Mouse (Mus musculus) heart, postnatal 25 days (tissue): ENCODE measurements around the gene Hist1h4d. TPM values are rescaled to one million over a fixed set of nuclear protein-coding genes. Genes with fewer than 3 reads are reported as not detected.
"Not testable (repeated sequence)": the region's sequence is repeated elsewhere in the genome, so short reads cannot be mapped to it uniquely, and the experiment has no call there.

Experiments used
- DNase-seq: peaks from one replicate; pipeline ENCODE4 v3.0.0; 2022; ENCODE audit warnings: low spot score
- intact Hi-C: fragments of 180-260 bp; cut with DNase I; formaldehyde crosslinking; loops from one replicate; pipeline ENCODE4 v1.15.1; 2025
- total RNA-seq, 2 experiments: library from RNA; stranded (reverse); gene quantifications; 2 replicates each; pipeline ENCODE4 v1.2.3; 2021

Hist1h4d gene
- total RNA-seq, 2 experiments from 2014 or later: 54.4 to 63.1 TPM

DNA sequence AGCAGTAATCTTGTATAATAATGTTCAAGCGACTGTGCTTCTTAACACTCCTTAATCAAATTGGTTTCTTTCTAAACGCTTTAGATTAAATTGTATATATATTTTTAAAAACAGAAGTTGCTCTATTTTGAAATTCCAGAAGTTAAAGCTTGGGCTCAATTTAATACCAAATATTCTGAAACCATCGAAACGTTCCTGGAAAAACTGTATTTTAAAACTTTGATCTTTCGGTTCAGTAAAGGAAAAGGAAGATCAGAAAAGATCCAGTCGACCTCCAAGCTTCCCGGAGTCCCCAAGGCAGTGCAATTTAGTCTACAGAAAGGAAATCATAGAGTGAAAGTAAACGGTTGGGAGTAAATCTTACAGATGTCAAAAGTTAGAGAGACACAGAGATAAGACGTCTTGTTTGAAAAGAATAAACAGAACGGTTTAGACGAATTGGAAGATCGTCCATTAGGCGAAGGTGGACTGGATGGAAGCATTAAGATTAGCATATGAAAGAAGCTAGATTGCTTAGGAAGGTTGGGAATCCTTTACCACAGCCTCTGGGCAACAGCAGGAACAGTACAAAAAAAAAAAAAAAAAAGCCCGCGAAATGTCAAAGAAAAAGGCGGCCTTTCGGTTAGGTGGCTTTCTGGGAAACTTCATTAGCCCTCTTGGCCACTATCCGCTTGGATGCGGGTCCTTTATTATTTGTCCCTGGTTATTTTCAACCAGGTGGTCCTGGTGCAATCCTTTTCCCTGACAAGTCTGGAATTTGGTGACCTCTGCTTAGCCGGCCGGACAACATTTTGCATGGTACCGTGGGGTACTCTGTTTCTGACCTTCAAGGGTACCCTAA, 4.9 kb downstream of the Hist1h4d start:
- intact Hi-C loops: loop anchor here (5.0 kb wide), 2 partner anchors 1544 to 1829 kb away; partner anchors contain the start of genes Hist1h2ag, Hist1h2bj and Hist1h4i
- DNase-seq: no peak

DNA sequence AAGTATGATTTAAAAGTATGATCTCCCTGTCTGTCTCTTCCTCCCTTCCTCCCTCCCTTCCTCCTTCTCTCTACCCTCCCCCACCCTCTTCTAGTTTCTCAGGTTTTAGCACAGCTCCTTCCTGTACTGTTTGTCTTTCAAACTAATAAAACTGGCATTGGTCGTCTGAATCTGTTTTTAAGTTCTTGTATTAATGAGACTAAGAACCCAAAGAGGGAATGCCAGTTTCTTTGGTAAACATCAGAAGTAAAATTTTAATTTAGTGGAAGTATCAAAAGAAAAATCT, 5.5 kb downstream of the Hist1h4d start:
- no peak for DNase-seq
- intact Hi-C loops: loop anchor here (5.0 kb wide), 2 partner anchors 1545 to 1830 kb away; partner anchors contain the start of genes Hist1h2ag, Hist1h2bj and Hist1h4i

DNA sequence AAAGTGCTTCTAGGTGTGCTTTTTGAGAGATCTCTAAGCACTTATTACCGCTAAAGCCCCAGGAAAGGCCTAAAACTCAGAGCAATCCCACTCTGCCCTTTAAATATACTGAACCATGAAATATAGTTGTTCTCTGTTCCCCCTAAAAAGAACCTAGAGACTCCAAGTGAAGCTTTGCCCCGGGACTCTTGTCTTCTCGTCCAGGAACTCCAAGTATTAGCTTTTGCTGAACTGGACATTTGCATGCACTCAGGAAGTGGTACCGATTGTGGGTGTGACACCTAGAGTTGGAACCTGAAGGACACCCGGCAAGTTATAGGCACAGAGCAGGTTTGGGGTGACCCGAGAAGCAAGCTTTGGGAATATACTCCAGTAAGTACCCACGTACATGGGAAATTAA, 9.8 kb downstream of the Hist1h4d start:
- intact Hi-C loops: no loop called here
- DNase-seq: no peak

DNA sequence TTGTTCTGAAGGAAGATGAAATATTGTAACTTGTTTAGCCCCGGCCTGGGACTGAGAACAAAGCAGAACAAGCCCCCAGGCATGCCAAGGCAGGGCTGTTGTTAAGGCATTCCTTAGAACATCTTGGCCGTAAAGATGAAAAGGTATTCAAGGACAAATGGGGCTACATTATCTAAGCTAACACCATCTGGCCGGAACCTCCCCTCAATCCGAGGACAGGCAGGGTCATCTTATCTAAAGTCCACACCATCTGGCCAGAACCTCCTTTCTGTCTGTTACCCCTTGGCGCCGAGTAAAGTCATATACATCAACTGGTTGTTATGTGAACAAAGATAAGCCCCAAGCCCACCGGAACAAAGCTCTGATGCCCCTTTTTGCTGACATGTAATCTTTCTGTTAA, 10.5 kb downstream of the Hist1h4d start:
- intact Hi-C loops, DNase-seq: not testable (repeated sequence)

DNA sequence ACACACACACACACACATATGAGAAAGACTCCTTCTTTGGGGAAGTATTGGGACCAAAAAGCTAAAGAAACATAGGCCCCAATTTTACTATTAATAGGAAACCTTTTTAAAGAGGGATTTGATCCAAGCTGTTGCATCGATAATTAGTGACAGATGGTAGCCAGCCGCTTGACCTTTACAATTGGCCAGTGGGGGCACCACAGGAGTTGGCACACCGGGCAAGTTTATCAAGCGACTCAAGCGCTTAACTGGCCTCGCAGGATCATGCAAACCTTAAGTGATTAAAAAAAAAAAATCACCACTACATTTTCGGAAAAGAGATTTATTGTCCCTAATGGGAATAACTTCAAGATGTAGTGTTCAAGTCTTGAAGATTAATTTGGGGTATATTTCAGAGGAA, 11.2 kb downstream of the Hist1h4d start:
- intact Hi-C loops: no loop called here

DNA sequence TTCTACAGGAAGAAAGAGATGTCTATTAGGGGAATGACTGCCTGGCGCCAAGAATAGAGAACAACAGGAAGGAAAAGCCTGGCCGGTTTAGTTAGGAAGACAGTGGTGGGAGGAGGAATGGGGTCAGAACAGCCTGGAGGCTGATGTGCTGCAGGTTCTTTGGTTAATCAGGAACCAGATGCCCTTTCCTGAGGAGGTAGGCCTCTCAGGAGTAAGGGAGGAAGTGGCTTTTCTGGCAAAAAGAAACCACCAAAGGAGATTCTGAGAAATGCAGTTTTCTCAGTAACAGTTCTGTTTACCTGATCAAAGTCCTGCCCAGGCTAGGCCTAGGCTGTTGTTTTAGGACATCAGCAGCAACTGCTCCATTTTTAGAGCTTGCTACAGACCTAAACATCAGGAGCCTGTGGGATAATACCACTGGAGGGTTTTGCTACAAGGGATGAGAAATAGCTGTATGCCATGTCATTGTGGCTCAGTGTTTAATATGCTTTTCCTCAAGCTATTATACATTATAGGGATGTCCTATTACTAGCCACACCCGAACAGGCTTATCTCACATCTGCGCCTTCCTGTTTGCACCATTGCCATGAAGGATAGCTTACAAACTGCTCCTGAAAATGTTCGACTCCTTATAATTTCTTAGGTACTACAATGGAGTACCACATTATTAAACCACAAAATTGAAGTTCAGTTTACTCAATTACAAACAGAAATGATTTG, 11.8 kb downstream of the Hist1h4d start:
- no peak for DNase-seq
- intact Hi-C loops: no loop called here

More for the DNA sequence above, 11.2 kb downstream of the Hist1h4d start:
- no peak for DNase-seq

DNA sequence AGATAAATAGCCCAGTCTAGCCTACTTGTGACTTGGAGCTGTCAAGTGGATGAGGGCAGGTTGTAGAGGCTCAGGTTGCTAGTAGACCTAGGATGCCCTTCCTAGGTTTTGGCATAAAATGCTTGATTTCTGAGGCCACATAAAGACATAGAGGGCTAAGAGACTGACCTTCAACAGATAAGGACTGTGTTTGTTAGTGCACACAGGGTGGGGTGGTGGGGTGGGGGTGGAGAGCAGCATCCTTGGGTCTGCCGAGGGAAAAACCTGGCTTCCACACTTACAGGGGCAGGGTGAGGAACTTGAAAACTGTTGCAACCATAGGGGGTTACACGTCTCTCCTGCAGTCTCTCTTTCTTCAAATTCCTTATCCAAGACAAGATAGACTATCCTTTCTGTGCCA, 13.8 kb downstream of the Hist1h4d start:
- intact Hi-C loops: loop anchor here (5.0 kb wide), 1 partner anchor 68 kb away; no protein-coding TSS in a partner anchor
- no peak for DNase-seq

DNA sequence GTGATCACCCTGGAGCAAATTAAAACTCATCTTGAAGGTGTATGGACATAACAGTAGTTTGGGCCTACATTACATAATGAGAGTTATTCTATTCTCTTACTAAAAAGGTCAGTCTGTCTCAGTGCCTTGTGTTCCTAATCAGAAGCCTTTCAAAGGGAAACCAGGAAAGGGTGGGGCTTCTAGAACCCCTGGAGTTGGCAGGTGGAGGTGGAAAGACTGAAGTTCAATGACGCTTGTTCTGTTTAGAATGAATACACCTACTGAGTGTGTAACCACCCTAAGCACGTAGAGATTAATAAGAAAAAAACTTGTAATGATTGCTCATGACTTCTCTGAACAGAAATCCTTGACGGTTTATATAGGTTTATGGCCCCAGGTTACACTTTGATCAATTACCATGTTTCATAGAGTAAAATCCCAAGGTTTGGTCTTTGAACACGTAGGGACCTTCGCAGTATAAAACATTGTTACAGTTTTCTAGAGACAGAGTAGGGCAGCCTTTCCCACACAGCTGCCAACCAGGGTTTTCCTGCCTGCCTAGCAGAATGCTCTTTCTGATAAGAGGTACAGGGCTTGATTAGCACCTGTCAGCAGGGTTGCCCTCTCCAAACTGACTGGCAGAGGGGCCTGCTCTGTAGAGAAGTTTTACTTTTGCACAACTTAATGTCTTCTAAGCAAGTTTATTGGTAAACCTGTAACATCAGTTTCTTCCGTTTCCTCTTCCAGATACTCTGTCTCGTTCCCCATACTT, 14.4 kb downstream of the Hist1h4d start:
- no peak for DNase-seq
- intact Hi-C loops: loop anchor here (2.0 to 5.0 kb wide), 2 partner anchors 68 to 171 kb away; no protein-coding TSS in a partner anchor

DNA sequence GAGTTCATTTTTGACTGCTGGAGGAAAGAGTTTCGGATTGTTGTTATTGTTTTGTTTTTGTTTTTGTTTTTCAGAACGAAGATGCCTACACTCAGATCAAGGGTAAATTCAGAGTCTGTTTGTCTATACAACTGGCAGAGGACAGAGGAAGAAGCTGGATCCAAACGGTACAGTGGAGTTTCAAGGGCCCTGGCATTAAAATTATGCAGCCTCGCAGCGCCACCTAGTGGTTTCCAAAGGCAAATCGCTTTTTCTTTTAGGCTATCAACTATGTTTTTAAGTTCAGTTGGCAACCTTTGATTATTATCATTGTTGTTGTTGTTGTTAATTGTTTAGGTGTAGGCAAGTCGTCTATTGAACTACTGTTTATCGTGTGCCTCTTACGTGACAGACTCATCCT, 16.6 kb downstream of the Hist1h4d start:
- intact Hi-C loops: loop anchor here (2.0 to 5.0 kb wide), 2 partner anchors 71 to 173 kb away; no protein-coding TSS in a partner anchor
- peak; percentile 25 for DNase-seq

DNA sequence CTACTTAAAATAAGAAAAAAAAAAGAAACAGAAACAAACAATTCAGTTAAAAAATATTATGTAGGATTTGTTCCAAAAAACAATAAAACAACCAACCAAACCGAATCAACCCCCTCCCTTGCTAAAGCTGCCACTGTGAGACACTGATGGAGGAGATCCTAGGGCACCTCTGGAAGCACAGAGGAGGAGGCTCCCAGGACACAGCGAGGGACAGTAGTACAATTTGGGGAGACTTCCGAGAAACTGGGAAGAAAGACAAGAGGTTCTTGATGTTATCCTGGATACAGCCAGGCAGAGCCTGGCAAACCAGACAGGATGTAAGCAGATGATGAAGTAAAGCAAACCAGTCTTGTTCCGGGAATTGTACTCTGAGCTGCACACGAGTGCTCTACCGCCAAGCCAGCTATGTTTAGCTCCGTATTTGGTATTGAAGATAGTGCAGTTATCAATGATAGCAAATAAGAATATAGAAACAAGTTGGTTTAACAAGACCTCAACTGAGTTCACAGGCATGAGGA, 21.8 kb downstream of the Hist1h4d start:
- intact Hi-C loops: no loop called here

DNA sequence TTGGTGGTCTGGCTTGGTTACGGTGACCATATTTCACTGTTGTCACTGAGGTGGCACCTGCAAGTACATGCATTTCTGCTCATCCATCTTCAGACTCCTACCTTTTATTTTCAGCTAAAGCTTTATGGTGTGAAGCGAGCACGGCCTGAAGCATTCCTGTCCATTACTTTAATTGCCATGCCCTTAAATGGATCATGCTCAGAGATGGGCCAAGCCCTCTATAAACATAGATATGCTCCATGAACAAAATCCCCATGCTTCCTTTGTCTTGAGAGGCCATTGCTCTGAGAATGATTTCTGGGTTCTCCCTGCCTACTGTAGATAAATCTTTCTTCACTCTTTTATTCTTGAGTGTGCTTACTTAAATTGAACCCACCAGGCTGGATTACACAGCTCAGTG, 23.1 kb downstream of the Hist1h4d start:
- intact Hi-C loops: no loop called here

More for the DNA sequence above, 21.8 kb downstream of the Hist1h4d start:
- DNase-seq: no peak

DNA sequence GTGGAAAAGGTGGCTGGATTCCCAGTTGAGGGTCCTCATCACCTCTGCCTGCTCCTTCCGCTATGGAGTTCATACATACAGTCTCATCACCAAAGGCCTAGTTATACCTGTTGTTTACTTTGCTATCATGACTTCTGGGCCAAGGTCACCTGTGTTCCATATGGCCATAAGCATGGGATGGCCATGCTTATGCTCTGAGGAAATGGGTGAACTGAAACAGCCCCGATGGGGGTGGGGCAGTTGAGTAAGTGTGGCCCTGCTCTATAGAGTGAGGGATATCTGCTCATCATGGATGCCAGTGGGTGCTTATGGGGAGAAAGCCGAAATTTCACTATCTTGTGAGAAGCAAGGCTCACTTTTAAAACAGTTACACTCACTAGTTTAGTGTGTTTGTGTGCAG, 23.7 kb downstream of the Hist1h4d start:
- DNase-seq: no peak
- intact Hi-C loops: no loop called here

More for the DNA sequence above, 23.1 kb downstream of the Hist1h4d start:
- DNase-seq: no peak

DNA sequence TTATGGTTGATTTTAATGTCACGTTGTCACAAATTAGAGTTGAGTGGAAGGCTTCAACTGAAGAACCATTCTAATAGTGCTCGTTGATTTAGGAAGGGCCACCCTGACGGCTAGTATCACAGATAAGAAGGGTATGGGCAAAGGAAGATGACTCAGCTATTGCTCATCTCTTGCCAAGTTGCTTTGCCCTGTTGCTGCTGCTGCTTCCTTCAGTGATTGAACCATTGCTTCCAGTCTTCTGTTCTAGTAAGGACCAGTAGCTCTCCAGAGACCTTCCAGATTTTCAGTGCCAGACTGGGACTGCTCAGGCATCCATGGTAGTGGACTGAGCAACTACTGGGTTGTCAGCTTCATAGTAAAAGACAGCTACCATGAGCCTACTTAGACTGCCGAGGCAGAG, 27.8 kb downstream of the Hist1h4d start:
- intact Hi-C loops: no loop called here
- DNase-seq: no peak

DNA sequence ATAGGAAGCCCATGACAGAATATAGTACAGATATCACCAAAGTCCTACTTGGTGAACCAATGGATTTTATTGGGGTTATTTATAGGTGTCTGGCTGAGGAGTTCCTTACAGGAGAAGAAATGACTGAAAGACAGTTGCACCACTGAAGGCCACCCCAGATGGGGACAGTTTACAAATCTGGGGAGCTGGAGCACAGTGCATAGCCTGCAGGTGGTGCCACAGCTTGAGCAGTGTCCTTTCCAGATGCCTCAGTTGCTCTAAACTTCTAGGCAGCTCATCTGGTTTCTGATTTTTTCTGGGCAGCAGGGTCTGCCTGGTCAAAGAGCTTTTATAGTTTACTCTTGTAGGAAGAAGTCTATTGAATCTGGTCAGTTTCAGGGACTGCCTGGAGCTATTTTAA, 28.4 kb downstream of the Hist1h4d start:
- intact Hi-C loops: no loop called here

DNA sequence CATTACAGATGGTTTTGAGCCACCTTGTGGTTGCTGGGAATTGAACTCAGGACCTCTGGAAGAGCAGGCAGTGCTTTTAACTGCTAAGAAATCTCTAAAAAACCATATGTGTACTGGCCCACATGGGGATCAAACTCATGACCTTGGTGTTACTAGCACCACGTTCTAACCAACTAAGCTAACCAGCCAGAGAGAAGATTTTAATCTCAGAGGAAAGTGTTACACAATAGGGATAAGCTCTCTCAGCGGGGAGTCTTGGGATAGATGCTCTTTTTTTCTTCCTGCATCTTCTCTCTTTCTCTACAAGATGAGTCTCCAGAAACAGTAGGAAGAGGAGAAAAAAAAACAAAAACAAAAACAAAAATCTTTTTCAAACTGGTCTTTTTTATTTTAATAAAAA, 29.0 kb downstream of the Hist1h4d start:
- DNase-seq: no peak
- intact Hi-C loops: no loop called here

More for the DNA sequence above, 28.4 kb downstream of the Hist1h4d start:
- no peak for DNase-seq

DNA sequence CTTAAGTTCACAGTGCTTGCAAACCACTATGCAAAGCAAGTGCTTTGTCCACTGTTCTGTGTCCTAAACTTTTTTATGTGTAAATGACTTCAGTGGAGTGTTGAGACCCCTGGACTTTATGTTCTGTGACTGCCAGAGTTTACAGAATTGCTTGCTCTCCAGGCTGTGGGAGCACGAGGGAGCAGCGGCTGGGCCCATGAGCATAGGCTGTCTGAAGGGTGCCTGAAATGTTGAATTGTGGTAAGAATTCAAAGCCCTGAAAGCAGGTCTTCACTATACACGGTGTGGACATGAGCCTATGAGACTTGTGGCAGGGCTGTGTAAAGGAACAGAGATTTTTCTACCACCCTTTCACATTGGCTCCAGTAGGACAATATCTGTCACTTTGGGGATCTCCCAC, 30.2 kb downstream of the Hist1h4d start:
- intact Hi-C loops: no loop called here
- DNase-seq: no peak

DNA sequence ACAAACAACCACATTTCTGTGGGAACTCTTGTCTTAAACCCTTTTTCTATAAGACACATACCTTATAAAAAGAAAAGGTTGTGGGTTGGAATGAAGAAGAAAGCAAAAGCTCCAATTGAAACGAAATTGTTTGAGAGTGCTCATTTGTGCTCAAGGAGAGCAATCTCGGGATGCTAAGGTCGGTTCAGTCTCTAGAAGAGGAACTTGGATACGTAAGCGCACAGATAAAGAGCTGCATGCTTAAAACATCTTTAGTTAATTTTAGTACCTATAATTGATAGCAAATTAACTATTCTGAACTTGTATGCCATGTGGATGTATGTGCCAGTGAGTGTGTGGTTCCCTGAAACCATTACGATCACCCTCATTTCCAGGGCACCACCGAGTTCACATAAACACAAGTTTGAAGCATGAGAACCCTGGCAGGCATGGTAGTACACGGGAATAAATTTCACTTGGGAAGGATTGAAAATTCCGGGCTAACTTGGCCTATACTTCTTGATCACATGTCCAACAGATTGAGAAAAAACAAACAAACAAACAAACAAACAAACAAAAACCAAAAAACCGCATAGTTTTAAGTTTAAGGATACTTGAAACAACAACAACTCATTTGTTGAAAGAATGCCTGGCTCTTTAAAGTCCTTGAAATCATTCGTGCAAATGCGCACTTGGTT, 38.8 kb downstream of the Hist1h4d start:
- intact Hi-C loops: loop anchor here (2.0 to 5.0 kb wide), 3 partner anchors 89 to 1583 kb away; partner anchors contain the start of genes Hist1h2ah, Hist1h2bk and Hist1h4h
- DNase-seq: no peak

DNA sequence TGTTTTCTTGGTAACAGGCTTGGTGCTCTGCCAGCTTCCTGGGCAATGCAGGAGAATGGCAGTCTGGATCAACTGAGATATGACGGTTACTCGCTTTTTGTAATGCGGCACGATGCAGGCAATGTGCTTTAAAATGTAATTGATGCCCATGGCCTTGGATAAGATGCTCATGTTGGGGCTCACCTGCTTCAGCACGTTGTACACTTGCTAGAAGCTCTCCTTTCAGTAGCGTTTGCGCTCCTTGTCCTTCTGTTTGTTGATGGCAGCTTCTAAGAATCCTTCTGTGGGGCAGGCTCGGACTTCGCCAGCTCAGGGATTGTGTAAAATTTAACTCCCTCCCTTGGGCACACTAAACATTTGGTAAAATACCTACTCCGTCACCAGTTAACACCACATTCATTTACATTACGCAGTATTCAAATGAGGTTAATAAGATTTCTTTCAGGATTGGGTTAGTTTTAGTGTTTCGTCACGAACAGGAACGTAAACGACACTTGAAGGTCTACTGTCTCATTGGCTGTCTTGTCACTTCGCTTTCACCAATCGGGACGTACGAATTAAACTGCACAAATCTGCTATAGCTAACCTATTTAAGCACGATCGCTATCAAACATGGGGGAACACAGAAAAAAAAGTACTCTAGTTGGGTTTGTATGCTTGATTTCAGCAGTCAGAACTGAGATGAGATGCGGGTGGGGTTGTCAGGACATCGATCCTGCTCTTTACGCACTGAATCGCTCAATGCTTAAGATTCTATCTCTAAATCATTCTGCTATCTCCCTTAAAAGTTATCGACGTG, 39.5 kb downstream of the Hist1h4d start, which contains the start of gene Hist1h2be:
TSS of gene Hist1h2be (minus strand) at position 392 of the 799 bp plus-strand sequence.
- DNase-seq: peak; percentile 44
- intact Hi-C loops: loop anchor here (1.0 to 5.0 kb wide), 4 partner anchors 36 to 1584 kb away; partner anchors contain the start of genes Hist1h2ah, Hist1h2bk and Hist1h4h
